Mouse (Mus musculus) embryonic facial prominence, embryonic 13.5 days (tissue): ENCODE measurements around the gene Mrpl2. TPM values are rescaled to one million over a fixed set of nuclear protein-coding genes. Genes with fewer than 3 reads are reported as not detected.

Source experiments
- ATAC-seq: fragments of 200-750 bp; cut with Nextera tagmentation; 2 replicates; pipeline ENCODE4 v1.8.0; 2017; ENCODE audit warnings: low read depth; ENCODE audit not compliant: insufficient number of reproducible peaks, insufficient read depth, low FRiP score, low TSS enrichment
- H3K27ac ChIP-seq: fragments of 300-500 bp; sonication (generic); 2 replicates; pipeline ENCODE4 v1.5.1; 2015; ENCODE audit warnings: moderate library complexity, mild to moderate bottlenecking, inconsistent platforms
- H3K27me3 ChIP-seq: fragments of 300-500 bp; sonication (generic); 2 replicates; pipeline ENCODE4 v1.6.1; 2015; ENCODE audit warnings: mild to moderate bottlenecking, inconsistent platforms
- H3K36me3 ChIP-seq: fragments of 300-500 bp; sonication (generic); 2 replicates; pipeline ENCODE4 v1.6.1; 2015; ENCODE audit warnings: mild to moderate bottlenecking, inconsistent platforms
- H3K4me1 ChIP-seq: fragments of 300-500 bp; sonication (generic); 2 replicates; pipeline ENCODE4 v1.6.1; 2015; ENCODE audit warnings: inconsistent platforms
- H3K4me2 ChIP-seq: fragments of 300-500 bp; sonication (generic); 2 replicates; pipeline ENCODE4 v1.6.1; 2015; ENCODE audit warnings: moderate library complexity, mild to moderate bottlenecking, inconsistent platforms
- H3K4me3 ChIP-seq: fragments of 300-500 bp; sonication (generic); 2 replicates; pipeline ENCODE4 v1.5.1; 2015; ENCODE audit warnings: mild to moderate bottlenecking, inconsistent platforms
- H3K9ac ChIP-seq: fragments of 300-500 bp; sonication (generic); 2 replicates; pipeline ENCODE4 v1.6.1; 2015; ENCODE audit warnings: mild to moderate bottlenecking, inconsistent platforms
- H3K9me3 ChIP-seq: fragments of 300-500 bp; sonication (generic); 2 replicates; pipeline ENCODE4 v1.6.1; 2016; ENCODE audit warnings: inconsistent platforms
- WGBS: fragments of 180-500 bp; shearing (Covaris S2); methylation state at CpG from one replicate; pipeline ENCODE4 v1.1.7; 2015; ENCODE audit warnings: mixed read lengths; 5-methylcytosine and 5-hydroxymethylcytosine counted together
- polyA plus RNA-seq: library from polyadenylated mRNA; unstranded; fragments of >200 nt; fragmentation: Nextera tagmentation; extraction: Ambion mirVana; gene quantifications from 2 replicates; pipeline ENCODE4 v1.2.1, GENCODE M21; 2015

The Mrpl2 gene
- 92.7 and 95.4 TPM in 2 replicates for polyA plus RNA-seq

GRCm38 (mm10) chr17:46645561-46646321 is at the start of gene Mrpl2, which contains the start of gene Klc4:
Mrpl2 (plus strand) TSS chr17:46646229.
Klc4 (minus strand) TSS chr17:46646022.
- peaks cover 20% of the 10 kb centered on the region for H3K36me3 ChIP-seq
- H3K4me2 ChIP-seq: peak within 1 kb of the TSS; percentile 95
- peak within 1 kb of the TSS; percentile 73 for H3K27ac ChIP-seq
- peak within 1 kb of the TSS; percentile 86 for H3K9ac ChIP-seq
- WGBS: under 1% methylated on average over 53 of the region's 53 CpGs
- peak within 1 kb of the TSS; percentile 77 for H3K4me3 ChIP-seq
- H3K27me3 ChIP-seq: no peaks in the 10 kb centered on the region
- ATAC-seq: peak; percentile 68
- H3K4me1 ChIP-seq: peaks cover 32% of the 10 kb centered on the region
- no peaks in the 10 kb centered on the region for H3K9me3 ChIP-seq

DNA sequence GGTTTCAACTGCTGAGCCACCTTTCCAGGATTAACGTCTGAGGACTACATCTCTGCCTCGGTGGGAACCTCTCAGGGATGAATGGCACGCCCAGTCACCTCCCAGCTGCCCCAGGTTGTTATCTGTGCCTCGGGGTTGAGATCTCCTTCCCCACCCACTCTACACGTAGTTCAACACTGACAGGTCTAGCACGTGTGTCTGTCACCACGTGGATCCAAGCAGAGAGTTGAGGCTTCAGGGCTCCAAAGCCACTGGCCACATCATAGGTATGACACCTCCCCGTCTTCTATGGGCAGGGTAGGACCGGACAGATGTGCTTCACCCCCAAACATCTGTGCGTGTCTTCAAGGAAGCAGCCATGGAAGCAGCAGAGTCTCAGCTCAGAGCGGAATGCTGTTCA is 48.1 kb upstream of the Mrpl2 start:
- H3K4me1 ChIP-seq: peaks cover 40% of the 10 kb centered on the region
- H3K27me3 ChIP-seq: no peaks in the 10 kb centered on the region
- 84% methylated on average over 11 of the region's 11 CpGs for WGBS
- no peak for ATAC-seq
- H3K9me3 ChIP-seq: no peaks in the 10 kb centered on the region
- H3K4me2 ChIP-seq: no peak overlapping the region
- H3K9ac ChIP-seq: no peak overlapping the region
- no peak overlapping the region for H3K27ac ChIP-seq
- peaks cover 33% of the 10 kb centered on the region for H3K36me3 ChIP-seq
- no peak overlapping the region for H3K4me3 ChIP-seq

DNA sequence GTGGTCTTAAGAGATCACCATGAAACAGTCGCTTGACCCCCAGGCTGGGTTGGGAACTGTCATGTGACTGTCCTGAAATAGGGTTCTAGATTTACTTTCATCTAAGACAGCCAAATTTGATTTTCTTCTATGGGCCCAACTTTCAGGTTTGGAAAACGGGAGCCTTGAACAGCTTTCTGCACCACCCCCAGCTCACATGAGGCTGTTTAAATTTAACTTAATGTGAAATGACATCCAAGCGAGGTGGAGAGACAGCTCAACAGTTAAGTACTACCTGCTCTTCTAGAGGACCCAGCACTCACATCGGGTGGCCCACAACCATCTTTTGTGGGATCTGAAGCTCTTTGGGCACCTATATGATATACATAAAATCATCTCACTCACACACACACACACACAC is 47.1 kb upstream of the Mrpl2 start:
- Histone ChIP-seq H3K36me3 (peaks cover 33% of the 10 kb centered on the region), H3K27me3 (no peaks in the 10 kb centered on the region), H3K4me3 (no peak overlapping the region), H3K9ac (no peak overlapping the region), H3K4me2 (no peak overlapping the region), H3K4me1 (peaks cover 30% of the 10 kb centered on the region), H3K9me3 (no peaks in the 10 kb centered on the region), H3K27ac (no peak overlapping the region)
- WGBS: 68% methylated on average over 4 of the region's 4 CpGs
- ATAC-seq: no peak

- no peak for ATAC-seq
- peaks cover 33% of the 10 kb centered on the region for H3K36me3 ChIP-seq
- no peaks in the 10 kb centered on the region for H3K27me3 ChIP-seq
- no peak overlapping the region for H3K27ac ChIP-seq
- H3K4me1 ChIP-seq: peaks cover 28% of the 10 kb centered on the region
- H3K4me2 ChIP-seq: no peak overlapping the region
- no peak overlapping the region for H3K9ac ChIP-seq
- no peak overlapping the region for H3K4me3 ChIP-seq
- H3K9me3 ChIP-seq: no peaks in the 10 kb centered on the region
- WGBS: 88% methylated on average over 2 of the region's 2 CpGs
These were observed 45.5 kb upstream of the Mrpl2 start for GRCm38 (mm10) chr17:46600569-46600968.

GRCm38 (mm10) chr17:46602212-46602611 is 43.8 kb upstream of the Mrpl2 start:
- Histone ChIP-seq H3K9ac (no peak overlapping the region), H3K36me3 (peaks cover 23% of the 10 kb centered on the region), H3K4me1 (peaks cover 37% of the 10 kb centered on the region), H3K27me3 (no peaks in the 10 kb centered on the region), H3K27ac (peak overlapping the region; percentile 76), H3K4me3 (no peak overlapping the region), H3K9me3 (no peaks in the 10 kb centered on the region), H3K4me2 (peak overlapping the region; percentile 28; the same call in 1 of the 2 replicates)
- no peak for ATAC-seq
- 29% methylated on average over 9 of the region's 9 CpGs for WGBS

GRCm38 (mm10) chr17:46603229-46603628 is 42.8 kb upstream of the Mrpl2 start:
- H3K9me3 ChIP-seq: no peaks in the 10 kb centered on the region
- no peaks in the 10 kb centered on the region for H3K27me3 ChIP-seq
- H3K4me3 ChIP-seq: no peak overlapping the region
- 91% methylated on average over 4 of the region's 4 CpGs for WGBS
- peaks cover 47% of the 10 kb centered on the region for H3K4me1 ChIP-seq
- H3K36me3 ChIP-seq: peaks cover 12% of the 10 kb centered on the region
- no peak for ATAC-seq
- no peak overlapping the region for H3K9ac ChIP-seq
- H3K4me2 ChIP-seq: no peak overlapping the region
- peak overlapping the region; percentile 76; the same call in 1 of the 2 replicates for H3K27ac ChIP-seq

GRCm38 (mm10) chr17:46605126-46605525 is 40.9 kb upstream of the Mrpl2 start:
- H3K4me3 ChIP-seq: no peak overlapping the region
- no peaks in the 10 kb centered on the region for H3K27me3 ChIP-seq
- no peak overlapping the region; the same call in 1 of the 2 replicates for H3K9ac ChIP-seq
- 69% methylated on average over 5 of the region's 5 CpGs for WGBS
- H3K36me3 ChIP-seq: peaks cover 10% of the 10 kb centered on the region; the same call in 1 of the 2 replicates
- peaks cover 59% of the 10 kb centered on the region for H3K4me1 ChIP-seq
- peak overlapping the region; percentile 55; the same call in 1 of the 2 replicates for H3K27ac ChIP-seq
- H3K4me2 ChIP-seq: 0 out of 2 replicates have a peak overlapping the region, but pooled peaks have one; percentile 1
- ATAC-seq: no peak
- H3K9me3 ChIP-seq: no peaks in the 10 kb centered on the region

- no peak overlapping the region for H3K4me3 ChIP-seq
- no peaks in the 10 kb centered on the region for H3K9me3 ChIP-seq
- no peak for ATAC-seq
- no peak overlapping the region; the same call in 1 of the 2 replicates for H3K27ac ChIP-seq
- peaks cover 15% of the 10 kb centered on the region for H3K36me3 ChIP-seq
- 73% methylated on average over 12 of the region's 12 CpGs for WGBS
- H3K4me2 ChIP-seq: no peak overlapping the region
- H3K27me3 ChIP-seq: no peaks in the 10 kb centered on the region
- H3K9ac ChIP-seq: peak overlapping the region; percentile 21; the same call in 1 of the 2 replicates
- peaks cover 66% of the 10 kb centered on the region for H3K4me1 ChIP-seq
These were observed 40.0 kb upstream of the Mrpl2 start for GRCm38 (mm10) chr17:46605987-46606386.

GRCm38 (mm10) chr17:46609721-46610514 is 36.1 kb upstream of the Mrpl2 start:
- no peaks in the 10 kb centered on the region for H3K27me3 ChIP-seq
- H3K4me1 ChIP-seq: peaks cover 85% of the 10 kb centered on the region
- H3K4me2 ChIP-seq: peak overlapping the region; percentile 36
- no peak overlapping the region for H3K4me3 ChIP-seq
- WGBS: 44% methylated on average over 15 of the region's 15 CpGs
- H3K9ac ChIP-seq: no peak overlapping the region
- H3K9me3 ChIP-seq: no peaks in the 10 kb centered on the region
- H3K36me3 ChIP-seq: peaks cover 12% of the 10 kb centered on the region
- no peak for ATAC-seq
- H3K27ac ChIP-seq: peak overlapping the region; percentile 73

GRCm38 (mm10) chr17:46611316-46611715 is 34.7 kb upstream of the Mrpl2 start:
- 93% methylated on average over 6 of the region's 6 CpGs for WGBS
- Histone ChIP-seq H3K36me3 (peaks cover 12% of the 10 kb centered on the region), H3K9ac (no peak overlapping the region), H3K4me3 (no peak overlapping the region), H3K4me1 (peaks cover 82% of the 10 kb centered on the region), H3K27ac (no peak overlapping the region), H3K9me3 (no peaks in the 10 kb centered on the region), H3K4me2 (no peak overlapping the region), H3K27me3 (no peaks in the 10 kb centered on the region)
- no peak for ATAC-seq

DNA sequence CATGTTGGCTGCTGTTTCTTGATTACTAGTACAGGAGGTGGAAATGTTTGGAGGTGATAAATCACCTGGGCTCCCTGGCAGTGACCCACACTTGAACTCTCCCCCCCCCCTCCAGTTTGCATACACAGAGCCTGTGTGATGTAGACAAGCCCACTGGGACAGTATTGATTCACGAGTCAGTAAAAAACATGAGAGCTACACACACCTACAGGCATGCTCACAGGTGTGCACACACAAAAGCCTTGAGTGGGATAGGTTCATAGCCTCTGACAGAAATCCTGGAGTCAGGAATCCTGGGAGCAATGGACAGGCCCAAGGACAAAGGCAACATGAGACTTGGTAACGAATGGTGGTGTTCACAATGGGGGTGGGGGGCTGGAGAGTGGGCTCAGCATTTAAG is 33.8 kb upstream of the Mrpl2 start:
- H3K9me3 ChIP-seq: no peaks in the 10 kb centered on the region
- H3K36me3 ChIP-seq: peaks cover 12% of the 10 kb centered on the region
- no peaks in the 10 kb centered on the region for H3K27me3 ChIP-seq
- H3K4me3 ChIP-seq: no peak overlapping the region
- H3K4me1 ChIP-seq: peaks cover 87% of the 10 kb centered on the region
- 74% methylated on average over 2 of the region's 2 CpGs for WGBS
- no peak overlapping the region for H3K9ac ChIP-seq
- peak overlapping the region; percentile 56 for H3K27ac ChIP-seq
- no peak for ATAC-seq
- H3K4me2 ChIP-seq: peak overlapping the region; percentile 14; the same call in 1 of the 2 replicates
